37 mouse cellular contexts compared by ENCODE assay signal in the genomic region with DNA sequence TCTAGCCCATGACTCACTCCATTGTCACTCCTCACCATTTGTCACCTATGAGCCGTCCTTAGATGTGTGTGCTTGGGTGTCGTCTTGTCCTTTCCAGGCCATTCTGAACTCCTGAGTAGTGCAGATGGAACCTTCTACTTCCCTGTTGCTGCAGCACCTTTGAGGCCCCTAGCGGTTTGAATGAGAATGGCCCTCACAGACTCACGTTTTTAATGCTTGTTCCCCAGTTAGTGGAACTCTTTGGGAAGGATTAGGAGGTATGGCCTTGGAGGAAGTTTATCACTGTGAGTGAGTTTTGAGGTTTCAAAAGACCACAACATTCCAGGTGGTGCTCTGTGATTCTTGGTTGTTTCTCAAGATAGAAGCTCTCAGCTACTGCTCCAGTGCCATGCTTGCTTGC. TPM values are rescaled to one million over a fixed set of nuclear protein-coding genes. Genes with fewer than 3 reads are reported as not detected.
DNase-seq lines count a peak whose midpoint lies in the region; ATAC-seq and TF ChIP-seq lines count a peak whose summit lies in the region.
"Had no signal": no experiment of that assay in that cellular context is flagged by ENCODE, and none has a peak within 500 bp of the region (broad histone marks: within the 10 kb centered on the region; RNA-seq: fewer than 3 reads in every experiment).

No protein-coding gene starts in this region.

- 0 out of 2 replicates have a peak, but pooled peaks have one; percentile 5 for TF ChIP-seq CTCF in layer of hippocampus, adult 2 months (conservative IDR thresholded peaks at IDR 0.05)
- peak; percentile 18; the same call in 1 of the 2 replicates for TF ChIP-seq CTCF in E14TG2a.4 (conservative IDR thresholded peaks at IDR 0.05; ENCODE audit: low read length)
- TF ChIP-seq CTCF in G1E (IDR thresholded peaks at IDR 0.05; ENCODE audit: low read depth, low read length) = 0 out of 2 replicates have a peak, but pooled peaks have one; percentile 12

- H3K36me3 ChIP-seq in E14TG2a.4 (ENCODE audit: insufficient read depth, low read length) (no peaks in the 10 kb centered on the region), G1E (replicated peaks) (no peaks in the 10 kb centered on the region)
- H3K36me3 ChIP-seq: embryonic facial prominence, embryonic 10.5 days; embryonic facial prominence, embryonic 13.5 days; forebrain, embryonic 12.5 days; forebrain, embryonic 15.5 days; heart, embryonic 12.5 days; heart, embryonic 15.5 days; hindbrain, embryonic 12.5 days; hindbrain, embryonic 15.5 days had no signal

- DNase-seq in layer of hippocampus, adult 2 months (ENCODE audit: low spot score in 2 of 2) = no peak
- DNase-seq in layer of hippocampus, adult 8-10 months (ENCODE audit: low spot score in 2 of 2) = no peak
- DNase-seq in G1E (ENCODE audit: low spot score) (no peak), ZHBTc4 (ENCODE audit: low read depth, low spot score) (peak; percentile 71)
- no peak for DNase-seq in gastrocnemius, postnatal 4 days (ENCODE audit: low spot score in 2 of 2)
- no peak for DNase-seq in gastrocnemius, postnatal 25 days
- DNase-seq in cerebellum, adult 9-11 months = no peak
- DNase-seq: adrenal gland, postnatal 10 days; adrenal gland, postnatal 36 days; cerebellum, adult 18-20 months; cerebellum, adult 9-10 months; cerebellum, postnatal 25 days; embryo, embryonic 11 days; gastrocnemius, postnatal 10 days; heart, adult 18-20 months; heart, postnatal 14 days had no signal

- H3K9me3 ChIP-seq in E14TG2a.4 (ENCODE audit: low read length) = peaks cover 5% of the 10 kb centered on the region
- H3K9me3 ChIP-seq in G1E (replicated peaks) = no peaks in the 10 kb centered on the region
- H3K9me3 ChIP-seq: embryonic facial prominence, embryonic 13.5 days; forebrain, embryonic 12.5 days; forebrain, embryonic 15.5 days; heart, embryonic 12.5 days; heart, embryonic 15.5 days; hindbrain, embryonic 12.5 days; hindbrain, embryonic 15.5 days had no signal

- H3K27ac ChIP-seq in layer of hippocampus, adult 2 months = no peak overlapping the region
- H3K27ac ChIP-seq: embryonic facial prominence, embryonic 10.5 days; embryonic facial prominence, embryonic 13.5 days; forebrain, embryonic 12.5 days; forebrain, embryonic 15.5 days; heart, embryonic 15.5 days; hindbrain, embryonic 12.5 days; hindbrain, embryonic 15.5 days had no signal

- H3K27me3 ChIP-seq in E14TG2a.4 (ENCODE audit: insufficient read depth, low read length) (peaks cover 8% of the 10 kb centered on the region), G1E (ENCODE audit: insufficient read depth, low read length) (0 out of 2 replicates have a peak, but pooled peaks cover 2% of the 10 kb centered on the region)
- H3K27me3 ChIP-seq: embryonic facial prominence, embryonic 13.5 days; forebrain, embryonic 15.5 days; hindbrain, embryonic 15.5 days; Patski had no signal

- peaks cover 19% of the 10 kb centered on the region for H3K4me1 ChIP-seq in E14TG2a.4 (replicated peaks; ENCODE audit: low read depth, low read length)
- H3K4me1 ChIP-seq in G1E (ENCODE audit: insufficient read depth, low read depth, low read length) = 0 out of 2 replicates have a peak, but pooled peaks cover 2% of the 10 kb centered on the region
- H3K4me1 ChIP-seq: forebrain, embryonic 15.5 days had no signal

- no peak for ATAC-seq in G1E (ENCODE audit: extremely low read depth, insufficient number of reproducible peaks, low FRiP score, poor library complexity, severe bottlenecking)
- ATAC-seq: activated CD4-positive, CD25-positive, alpha-beta regulatory T cell, adult 4 months; CD4-positive, CD25-positive, alpha-beta regulatory T cell, adult 4 months; forebrain, embryonic 15.5 days; intestine, postnatal 0 days; Patski had no signal

- no peak overlapping the region for H3K4me3 ChIP-seq in layer of hippocampus, adult 2 months
- H3K4me3 ChIP-seq in E14TG2a.4 (replicated peaks; ENCODE audit: low read length) (no peak overlapping the region), G1E (ENCODE audit: low read depth, low read length) (no peak overlapping the region)
- H3K4me3 ChIP-seq: embryonic facial prominence, embryonic 10.5 days; embryonic facial prominence, embryonic 13.5 days; erythroblast, embryonic 14.5 days; forebrain, embryonic 12.5 days; forebrain, embryonic 15.5 days; heart, embryonic 12.5 days; heart, embryonic 15.5 days; hindbrain, embryonic 12.5 days; hindbrain, embryonic 15.5 days had no signal

RNA-seq across cellular contexts. Expression of a gene that starts 32.3 kb away (rescaled TPM):
- not detected for total RNA-seq in layer of hippocampus, adult 2 months (2021)
- not detected for total RNA-seq in layer of hippocampus, adult 8-10 months (2022)
- not detected in 2 replicates for total RNA-seq in G1E (2014; fragmentation: Nextera tagmentation)
- total RNA-seq in G1E (2017) = not detected in 2 replicates
- polyA plus RNA-seq in G1E (2012) = not detected in 2 replicates
- total RNA-seq in gastrocnemius, postnatal 4 days (2021) = not detected
- total RNA-seq in gastrocnemius, postnatal 25 days (2021) = not detected
- total RNA-seq: adrenal gland, adult 18-20 months; adrenal gland, postnatal 10 days; adrenal gland, postnatal 36 days; gastrocnemius, adult 18-20 months; gastrocnemius, postnatal 10 days; heart, adult 18-20 months; heart, postnatal 14 days; hematopoietic stem cell, adult 5-6 weeks had no signal
- polyA plus RNA-seq: activated CD4-positive, CD25-positive, alpha-beta regulatory T cell, adult 4 months; C2C12; CD4-positive, CD25-positive, alpha-beta regulatory T cell, adult 4 months; cortical plate, adult 2 months; embryonic facial prominence, embryonic 10.5 days; embryonic facial prominence, embryonic 13.5 days; erythroblast, embryonic 14.5 days; forebrain, embryonic 12.5 days; forebrain, embryonic 15.5 days; gonadal fat pad, adult 2 months; heart, embryonic 12.5 days; heart, embryonic 15.5 days; intestine, embryonic 14.5 days; intestine, postnatal 0 days; Patski had no signal
